Mouse (Mus musculus) hindbrain, postnatal 0 days (tissue): ENCODE measurements around the gene Tgm5. TPM values are rescaled to one million over a fixed set of nuclear protein-coding genes. Genes with fewer than 3 reads are reported as not detected.
A peak's percentile ranks its signal among the peaks of the same experiment; 100 is the strongest.
"Not testable (repeated sequence)": the region's sequence is repeated elsewhere in the genome, so short reads cannot be mapped to it uniquely, and the experiment has no call there.

ENCODE experiments used
- ATAC-seq: fragments of 200-750 bp; cut with Nextera tagmentation; 2 replicates; pipeline ENCODE4 v1.8.0; 2017; ENCODE audit warnings: mild to moderate bottlenecking, moderate TSS enrichment, moderate library complexity
- DNase-seq: peaks from one replicate; pipeline ENCODE4 v3.0.0-alpha.2; 2015; ENCODE audit warnings: low spot score
- H3K27ac ChIP-seq: fragments of 300-500 bp; sonication (generic); 2 replicates; pipeline ENCODE4 v1.5.1; 2014; ENCODE audit warnings: mild to moderate bottlenecking
- H3K27me3 ChIP-seq: fragments of 300-500 bp; sonication (generic); 2 replicates; pipeline ENCODE4 v1.6.1; 2014; ENCODE audit warnings: low read length, mixed read lengths; ENCODE audit not compliant: insufficient read depth
- H3K36me3 ChIP-seq: fragments of 300-500 bp; sonication (generic); 2 replicates; pipeline ENCODE4 v1.6.1; 2014; ENCODE audit warnings: low read length, mixed read lengths; ENCODE audit not compliant: insufficient read depth
- H3K4me1 ChIP-seq: fragments of 300-500 bp; sonication (generic); 2 replicates; pipeline ENCODE4 v1.6.1; 2014; ENCODE audit warnings: antibody characterized with exemption, low read length, mixed read lengths; ENCODE audit not compliant: insufficient read depth
- H3K4me2 ChIP-seq: fragments of 300-500 bp; sonication (generic); 2 replicates; pipeline ENCODE4 v1.6.1; 2014; ENCODE audit warnings: low read depth, mild to moderate bottlenecking, low read length, moderate library complexity, mixed read lengths
- H3K4me3 ChIP-seq: fragments of 300-500 bp; sonication (generic); 2 replicates; pipeline ENCODE4 v1.5.1; 2014; ENCODE audit warnings: low read length
- H3K9ac ChIP-seq: fragments of 300-500 bp; sonication (generic); replicated peaks from 2 replicates; pipeline ENCODE4 v1.6.1; 2014; ENCODE audit warnings: mild to moderate bottlenecking, low read length, moderate library complexity, mixed read lengths
- H3K9me3 ChIP-seq: fragments of 300-500 bp; sonication (generic); 2 replicates; pipeline ENCODE4 v1.6.1; 2016; ENCODE audit warnings: low read length, mixed read lengths
- CTCF ChIP-seq: IDR thresholded peaks from 2 replicates; pipeline ENCODE4 v1.5.1; 2016; ENCODE audit warnings: antibody characterized with exemption, control low read depth, low read depth
- WGBS: fragments of 180-500 bp; shearing (Covaris S2); extraction: QIAGEN DNeasy Blood & Tissue Kit; methylation state at CpG from one replicate; pipeline ENCODE4 v1.1.7; 2014; 5-methylcytosine and 5-hydroxymethylcytosine counted together
- polyA plus RNA-seq: library from polyadenylated mRNA; unstranded; fragments of >200 nt; fragmentation: Nextera tagmentation; extraction: Ambion mirVana; gene quantifications from 2 replicates; pipeline ENCODE4 v1.2.1, GENCODE M21; 2015
- total RNA-seq: library from RNA; depleted of rRNA; stranded (reverse); fragments of >200 nt; gene quantifications from 2 replicates; pipeline ENCODE4 v1.2.3, GENCODE M21; 2014

Tgm5 gene
- total and polyA plus RNA-seq, 2 experiments from 2014 or later: 0.45 to 0.78 TPM

GRCm38 (mm10) chr2:121045653-121046052 lies 40.0 kb downstream of the Tgm5 start:
- Histone ChIP-seq H3K36me3 (no peaks in the 10 kb centered on the region), H3K9me3 (no peaks in the 10 kb centered on the region), H3K4me2 (no peak overlapping the region), H3K4me3 (no peak overlapping the region), H3K4me1 (no peaks in the 10 kb centered on the region), H3K9ac (no peak overlapping the region), H3K27me3 (no peaks in the 10 kb centered on the region), H3K27ac (no peak overlapping the region)
- TF ChIP-seq CTCF: no peak
- ATAC-seq: no peak
- WGBS: 67% methylated on average over 4 of the region's 4 CpGs
- DNase-seq: no peak

GRCm38 (mm10) chr2:121041098-121041497 lies 44.5 kb downstream of the Tgm5 start:
- DNase-seq (peak; percentile 63), ATAC-seq (no peak)
- 43% methylated on average over 5 of the region's 5 CpGs for WGBS
- Histone ChIP-seq H3K9me3 (no peaks in the 10 kb centered on the region), H3K4me1 (no peaks in the 10 kb centered on the region), H3K4me2 (no peak overlapping the region), H3K4me3 (no peak overlapping the region), H3K9ac (no peak overlapping the region), H3K27me3 (no peaks in the 10 kb centered on the region), H3K36me3 (no peaks in the 10 kb centered on the region), H3K27ac (no peak overlapping the region)
- peak; percentile 70 for TF ChIP-seq CTCF

GRCm38 (mm10) chr2:121039382-121039781 lies 46.3 kb downstream of the Tgm5 start:
- TF ChIP-seq CTCF: no peak
- no peak for DNase-seq
- no peak overlapping the region for H3K27ac ChIP-seq
- no peaks in the 10 kb centered on the region for H3K36me3 ChIP-seq
- H3K9ac ChIP-seq: no peak overlapping the region
- no peaks in the 10 kb centered on the region for H3K9me3 ChIP-seq
- no peaks in the 10 kb centered on the region for H3K27me3 ChIP-seq
- WGBS: 93% methylated on average over 1 of the region's 1 CpGs
- H3K4me3 ChIP-seq: no peak overlapping the region
- H3K4me1 ChIP-seq: no peaks in the 10 kb centered on the region
- no peak for ATAC-seq
- no peak overlapping the region for H3K4me2 ChIP-seq

- 96% methylated on average over 1 of the region's 1 CpGs for WGBS
- ATAC-seq, DNase-seq, H3K4me1 ChIP-seq, H3K36me3 ChIP-seq, H3K27me3 ChIP-seq, H3K9ac ChIP-seq, H3K9me3 ChIP-seq, H3K4me2 ChIP-seq, H3K4me3 ChIP-seq, H3K27ac ChIP-seq: not testable (repeated sequence)
Observed at GRCm38 (mm10) chr2:121038851-121039250, 46.8 kb downstream of the Tgm5 start.

- no peaks in the 10 kb centered on the region for H3K36me3 ChIP-seq
- no peaks in the 10 kb centered on the region for H3K27me3 ChIP-seq
- no peak within 1 kb of the TSS for H3K27ac ChIP-seq
- 65% methylated on average over 5 of the region's 5 CpGs for WGBS
- no peak within 1 kb of the TSS for H3K4me2 ChIP-seq
- no peaks in the 10 kb centered on the region for H3K4me1 ChIP-seq
- ATAC-seq: no peak
- no peak within 1 kb of the TSS for H3K4me3 ChIP-seq
- DNase-seq: no peak
- no peak within 1 kb of the TSS for H3K9ac ChIP-seq
- TF ChIP-seq CTCF: no peak
- H3K9me3 ChIP-seq: no peaks in the 10 kb centered on the region
Observed at GRCm38 (mm10) chr2:121036733-121037341, 48.8 kb downstream of the Tgm5 start, which contains the start of gene Epb42. Epb42 (minus strand) TSS chr2:121037072.

DNA sequence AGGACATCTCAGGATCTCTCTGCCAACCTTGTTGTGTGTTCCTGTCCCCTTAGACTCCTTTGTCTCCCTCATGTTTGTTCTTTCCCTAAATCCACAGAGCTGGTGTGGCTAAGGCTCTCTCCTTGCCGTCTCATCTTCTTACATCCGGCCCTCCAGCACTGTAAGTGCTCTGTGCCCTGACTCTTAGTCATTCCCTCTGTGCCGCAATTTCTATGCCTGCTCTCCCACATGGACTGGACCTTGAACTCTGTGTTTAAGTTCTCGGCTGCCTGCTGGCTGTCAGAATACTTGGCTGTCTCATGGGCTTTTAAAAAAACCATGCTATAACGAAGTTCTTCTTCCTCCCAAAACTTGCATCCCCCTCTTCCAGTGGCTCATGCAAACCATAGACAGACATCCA lies 62.7 kb downstream of the Tgm5 start:
- DNase-seq: no peak
- Histone ChIP-seq H3K4me1 (no peaks in the 10 kb centered on the region), H3K9me3 (no peaks in the 10 kb centered on the region), H3K27me3 (no peaks in the 10 kb centered on the region), H3K4me3 (no peak overlapping the region), H3K27ac (no peak overlapping the region), H3K4me2 (no peak overlapping the region), H3K36me3 (0 out of 2 replicates have a peak, but pooled peaks cover under 1% of the 10 kb centered on the region), H3K9ac (no peak overlapping the region)
- no peak for ATAC-seq
- TF ChIP-seq CTCF: no peak
- WGBS: 63% methylated on average over 5 of the region's 5 CpGs

GRCm38 (mm10) chr2:121017151-121017550 lies 68.5 kb downstream of the Tgm5 start:
- ATAC-seq (no peak), DNase-seq (no peak)
- Histone ChIP-seq H3K27ac (no peak overlapping the region), H3K9me3 (no peaks in the 10 kb centered on the region), H3K9ac (no peak overlapping the region), H3K36me3 (peaks cover 24% of the 10 kb centered on the region), H3K4me1 (no peaks in the 10 kb centered on the region), H3K27me3 (no peaks in the 10 kb centered on the region), H3K4me2 (no peak overlapping the region), H3K4me3 (no peak overlapping the region)
- WGBS: 97% methylated on average over 1 of the region's 1 CpGs
- no peak for TF ChIP-seq CTCF
